Mouse (Mus musculus) forebrain, embryonic 15.5 days (tissue): ENCODE results near the gene Col17a1. TPM values are rescaled to one million over a fixed set of nuclear protein-coding genes. Genes with fewer than 3 reads are reported as not detected.

ENCODE experiments used
- ATAC-seq: fragments of 200-750 bp; cut with Nextera tagmentation; replicated peaks from 2 replicates; pipeline ENCODE4 v1.8.0; 2017; ENCODE audit warnings: mild to moderate bottlenecking, moderate TSS enrichment, moderate library complexity
- H3K27ac ChIP-seq: fragments of 300-500 bp; sonication (generic); replicated peaks from 2 replicates; pipeline ENCODE4 v1.5.1; 2015; ENCODE audit warnings: mild to moderate bottlenecking, inconsistent platforms
- H3K27me3 ChIP-seq: fragments of 300-500 bp; sonication (generic); 2 replicates; pipeline ENCODE4 v1.6.1; 2015; ENCODE audit warnings: inconsistent platforms
- H3K36me3 ChIP-seq: fragments of 300-500 bp; sonication (generic); 2 replicates; pipeline ENCODE4 v1.6.1; 2015; ENCODE audit warnings: mild to moderate bottlenecking, inconsistent platforms
- H3K4me1 ChIP-seq: fragments of 300-500 bp; sonication (generic); 2 replicates; pipeline ENCODE4 v1.6.1; 2015; ENCODE audit warnings: inconsistent platforms
- H3K4me2 ChIP-seq: fragments of 300-500 bp; sonication (generic); replicated peaks from 2 replicates; pipeline ENCODE4 v1.6.1; 2015; ENCODE audit warnings: mild to moderate bottlenecking, inconsistent platforms
- H3K4me3 ChIP-seq: fragments of 300-500 bp; sonication (generic); 2 replicates; pipeline ENCODE4 v1.5.1; 2015; ENCODE audit warnings: mild to moderate bottlenecking, inconsistent platforms
- H3K9ac ChIP-seq: fragments of 300-500 bp; sonication (generic); replicated peaks from 2 replicates; pipeline ENCODE4 v1.6.1; 2015; ENCODE audit warnings: mild to moderate bottlenecking, inconsistent platforms
- H3K9me3 ChIP-seq: fragments of 300-500 bp; sonication (generic); 2 replicates; pipeline ENCODE4 v1.6.1; 2016; ENCODE audit warnings: inconsistent platforms
- WGBS: fragments of 180-500 bp; shearing (Covaris S2); methylation state at CpG from one replicate; pipeline ENCODE4 v1.1.7; 2015; ENCODE audit warnings: mixed read lengths; 5-methylcytosine and 5-hydroxymethylcytosine counted together
- polyA plus RNA-seq: library from polyadenylated mRNA; unstranded; fragments of >200 nt; fragmentation: Nextera tagmentation; extraction: Ambion mirVana; gene quantifications from 2 replicates; pipeline ENCODE4 v1.2.1, GENCODE M21; 2015

The Col17a1 gene
- 0.18 and 0.55 TPM in 2 replicates for polyA plus RNA-seq

DNA sequence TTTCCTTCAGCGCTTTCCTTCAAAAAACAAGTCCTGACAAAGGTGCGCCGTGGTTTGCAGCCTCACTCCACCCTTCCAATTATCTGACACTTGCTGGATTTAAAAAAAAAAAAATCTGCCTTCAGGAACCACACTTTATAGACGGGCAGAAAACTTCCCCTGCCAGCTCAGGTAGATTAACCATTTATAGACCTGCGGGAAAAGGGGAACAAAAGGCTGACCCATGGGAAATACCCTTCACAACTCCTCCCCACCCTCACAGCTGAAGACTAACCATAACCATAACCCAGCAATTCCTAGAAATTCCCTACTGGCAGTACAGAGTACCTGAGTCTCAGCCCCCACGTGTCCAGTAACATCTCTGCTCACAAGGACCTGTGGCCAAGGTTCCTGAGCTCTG lies at the start of gene Col17a1:
Gene Col17a1 (minus strand): TSS at position 101 of the 400 bp plus-strand sequence.
- WGBS, result 78% methylated on average over 6 of the region's 6 CpGs
- H3K4me1 ChIP-seq, result 0 out of 2 replicates have a peak, but pooled peaks cover 3% of the 10 kb centered on the region
- H3K9me3 ChIP-seq, result no peaks in the 10 kb centered on the region
- no peak within 1 kb of the TSS for H3K9ac ChIP-seq
- no peak within 1 kb of the TSS for H3K4me3 ChIP-seq
- H3K27me3 ChIP-seq, result no peaks in the 10 kb centered on the region
- no peak within 1 kb of the TSS for H3K4me2 ChIP-seq
- H3K36me3 ChIP-seq, result no peaks in the 10 kb centered on the region
- ATAC-seq, result no peak
- no peak within 1 kb of the TSS for H3K27ac ChIP-seq

DNA sequence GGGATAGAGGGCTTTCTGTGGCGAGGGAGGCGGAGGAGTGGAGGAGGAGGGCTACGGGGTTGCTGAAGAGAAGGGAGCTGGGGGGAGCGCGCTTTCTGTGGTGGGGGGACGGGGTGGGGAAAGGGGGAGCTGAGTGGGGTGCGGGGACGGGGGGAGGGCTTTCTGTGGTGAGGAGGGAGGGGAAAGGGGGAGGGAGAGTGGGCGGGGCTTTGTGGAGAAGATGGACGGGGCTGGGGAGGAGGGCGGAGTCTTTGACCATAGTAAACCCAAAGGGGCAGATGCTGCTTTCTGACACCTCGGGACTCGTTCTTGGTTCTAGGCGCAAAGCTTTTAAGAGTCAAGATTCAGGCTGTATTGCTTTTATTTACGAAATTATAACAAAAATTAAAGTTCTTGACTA lies 40.0 kb upstream of the Col17a1 start:
- peak overlapping the region; percentile 86 for H3K4me3 ChIP-seq
- H3K27ac ChIP-seq, result peak overlapping the region; percentile 98
- peak overlapping the region; percentile 48 for H3K4me2 ChIP-seq
- H3K9me3 ChIP-seq, result no peaks in the 10 kb centered on the region
- peak overlapping the region; percentile 79 for H3K9ac ChIP-seq
- ATAC-seq, result 0 out of 2 replicates have a peak, but pooled peaks have one; percentile 11
- no peaks in the 10 kb centered on the region for H3K27me3 ChIP-seq
- H3K4me1 ChIP-seq, result peaks cover 17% of the 10 kb centered on the region
- H3K36me3 ChIP-seq, result peaks cover 38% of the 10 kb centered on the region
- WGBS, result under 1% methylated on average over 12 of the region's 15 CpGs

DNA sequence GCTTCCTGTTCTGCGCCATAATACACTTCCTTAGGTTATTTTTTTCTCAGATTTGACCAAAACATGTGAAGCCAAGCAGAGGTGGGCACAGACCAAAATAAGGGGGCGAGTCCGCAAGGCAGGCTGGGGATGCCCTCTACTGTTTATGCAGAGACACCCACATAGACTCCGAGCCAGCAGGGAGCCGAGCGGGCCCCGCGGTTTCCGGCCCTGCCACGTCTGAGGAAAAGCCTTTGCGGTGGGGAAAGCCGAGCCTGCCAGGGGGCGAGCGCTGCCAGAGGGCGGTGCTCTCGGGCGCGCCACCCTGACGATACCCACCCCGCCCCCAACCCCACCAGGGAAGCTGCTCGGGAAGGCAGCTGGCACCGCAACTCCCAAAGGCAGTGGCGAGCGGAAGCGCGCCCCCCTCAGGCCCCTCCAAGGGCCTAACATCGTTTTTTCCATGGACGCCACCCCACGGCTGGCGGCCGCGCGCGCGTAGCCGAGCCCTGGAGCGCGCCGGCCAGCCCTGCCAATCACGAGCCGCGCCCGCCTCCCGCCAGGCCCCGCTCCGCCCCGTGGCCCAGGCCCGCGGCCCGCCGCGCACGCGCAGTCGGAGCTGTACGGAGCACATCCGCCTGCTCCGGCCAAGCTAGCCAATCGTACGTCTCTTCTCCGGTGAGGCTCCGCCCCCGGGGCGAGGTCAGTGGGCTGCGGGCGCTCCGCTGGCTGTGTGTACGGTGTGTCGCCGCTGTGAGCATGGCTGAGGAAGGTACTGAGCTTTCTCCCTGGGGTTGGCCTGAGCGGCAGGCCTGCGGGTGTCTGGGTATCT lies 39.4 kb upstream of the Col17a1 start, which contains the start of gene Sfr1:
Gene Sfr1 (plus strand): TSS at position 612 of the 811 bp plus-strand sequence.
- no peaks in the 10 kb centered on the region for H3K9me3 ChIP-seq
- peak; percentile 97 for ATAC-seq
- under 1% methylated on average over 59 of the region's 72 CpGs for WGBS

DNA sequence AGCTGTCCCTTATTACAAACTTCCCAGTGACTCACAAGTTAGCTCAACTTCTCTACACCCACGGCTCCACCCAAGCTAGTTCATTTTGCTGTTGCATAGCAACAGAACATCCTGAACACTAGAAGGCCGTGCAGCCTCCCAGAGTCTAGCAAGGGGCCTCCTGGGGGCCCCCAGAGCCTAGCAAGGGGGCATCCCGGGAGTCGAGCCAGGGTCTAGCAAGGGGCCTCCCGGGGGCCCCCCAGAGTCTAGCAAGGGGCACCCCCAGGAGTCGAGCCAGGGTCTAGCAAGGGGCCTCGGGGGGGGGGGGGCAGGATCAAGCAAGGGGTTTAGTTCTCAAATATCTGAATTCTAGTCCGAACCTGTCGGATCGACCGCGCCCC lies 38.8 kb upstream of the Col17a1 start:
- peak overlapping the region; percentile 56 for H3K4me2 ChIP-seq
- peak overlapping the region; percentile 86 for H3K4me3 ChIP-seq
- no peaks in the 10 kb centered on the region for H3K27me3 ChIP-seq
- peak overlapping the region; percentile 79 for H3K9ac ChIP-seq
- ATAC-seq, result peak; percentile 58
- H3K9me3 ChIP-seq, result no peaks in the 10 kb centered on the region
- peak overlapping the region; percentile 98 for H3K27ac ChIP-seq
- H3K36me3 ChIP-seq, result peaks cover 28% of the 10 kb centered on the region
- 0% methylated on average over 12 of the region's 12 CpGs for WGBS
- peaks cover 23% of the 10 kb centered on the region for H3K4me1 ChIP-seq

More for the DNA sequence above, 39.4 kb upstream of the Col17a1 start, which contains the start of gene Sfr1:
- peak within 1 kb of the TSS; percentile 98 for H3K27ac ChIP-seq
- peaks cover 17% of the 10 kb centered on the region for H3K4me1 ChIP-seq
- peak within 1 kb of the TSS; percentile 79 for H3K9ac ChIP-seq
- no peaks in the 10 kb centered on the region for H3K27me3 ChIP-seq
- H3K36me3 ChIP-seq, result peaks cover 34% of the 10 kb centered on the region
- H3K4me3 ChIP-seq, result peak within 1 kb of the TSS; percentile 86
- H3K4me2 ChIP-seq, result peak within 1 kb of the TSS; percentile 56

DNA sequence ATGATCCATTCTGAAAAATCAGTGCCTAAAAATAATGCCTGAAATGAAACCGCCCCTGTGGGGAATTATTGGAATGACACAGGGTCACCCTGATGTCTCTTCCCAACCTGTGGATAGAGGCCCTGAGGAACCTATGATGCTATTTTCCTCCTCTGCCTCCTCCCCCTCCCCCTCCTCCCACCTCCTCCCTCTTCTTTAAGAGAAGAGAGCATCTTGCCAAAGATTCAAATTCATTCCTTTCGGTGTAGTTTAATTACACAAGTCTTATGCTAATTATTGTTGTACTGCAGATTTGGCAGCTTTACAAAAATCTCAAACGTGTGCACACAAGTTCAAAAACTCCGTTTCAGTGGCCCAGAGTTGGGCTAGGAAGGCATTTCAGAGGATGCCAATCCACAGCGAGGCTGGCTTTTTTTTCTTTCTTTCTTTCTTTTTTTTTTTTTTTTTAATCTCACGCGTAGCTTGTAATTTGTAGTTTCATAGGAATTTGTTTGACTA lies 33.8 kb upstream of the Col17a1 start:
- 18% methylated on average over 7 of the region's 7 CpGs for WGBS
- H3K9ac ChIP-seq, result no peak overlapping the region
- no peak for ATAC-seq
- no peak overlapping the region for H3K4me3 ChIP-seq
- H3K27ac ChIP-seq, result peak overlapping the region; percentile 51; the same call in 1 of the 2 replicates
- no peaks in the 10 kb centered on the region for H3K9me3 ChIP-seq
- peaks cover 18% of the 10 kb centered on the region for H3K4me1 ChIP-seq
- no peaks in the 10 kb centered on the region for H3K36me3 ChIP-seq
- H3K27me3 ChIP-seq, result no peaks in the 10 kb centered on the region
- no peak overlapping the region for H3K4me2 ChIP-seq

DNA sequence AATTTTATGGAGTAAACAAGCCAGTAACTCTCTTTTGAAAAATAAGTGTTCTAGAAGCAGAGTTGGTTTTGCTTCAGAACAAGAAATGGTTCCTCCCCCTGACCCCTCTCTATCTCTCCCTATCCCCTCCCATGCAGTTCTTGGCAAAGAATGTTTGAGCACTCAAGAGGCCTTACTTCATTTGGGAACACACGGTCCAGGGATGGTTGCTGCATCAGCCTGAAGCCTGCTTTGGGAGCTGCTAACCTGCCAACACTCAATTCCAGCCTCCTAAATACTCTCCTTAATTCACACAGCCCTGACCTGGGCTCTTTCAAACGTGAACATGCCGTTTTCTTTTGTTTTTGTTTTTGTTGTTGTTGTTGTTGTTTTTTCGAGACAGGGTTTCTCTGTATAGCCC lies 33.0 kb upstream of the Col17a1 start:
- Histone ChIP-seq H3K27me3 (no peaks in the 10 kb centered on the region), H3K36me3 (no peaks in the 10 kb centered on the region), H3K9me3 (no peaks in the 10 kb centered on the region), H3K9ac (no peak overlapping the region), H3K4me2 (no peak overlapping the region), H3K27ac (no peak overlapping the region), H3K4me3 (no peak overlapping the region), H3K4me1 (peaks cover 10% of the 10 kb centered on the region)
- WGBS, result 69% methylated on average over 4 of the region's 4 CpGs
- ATAC-seq, result no peak

DNA sequence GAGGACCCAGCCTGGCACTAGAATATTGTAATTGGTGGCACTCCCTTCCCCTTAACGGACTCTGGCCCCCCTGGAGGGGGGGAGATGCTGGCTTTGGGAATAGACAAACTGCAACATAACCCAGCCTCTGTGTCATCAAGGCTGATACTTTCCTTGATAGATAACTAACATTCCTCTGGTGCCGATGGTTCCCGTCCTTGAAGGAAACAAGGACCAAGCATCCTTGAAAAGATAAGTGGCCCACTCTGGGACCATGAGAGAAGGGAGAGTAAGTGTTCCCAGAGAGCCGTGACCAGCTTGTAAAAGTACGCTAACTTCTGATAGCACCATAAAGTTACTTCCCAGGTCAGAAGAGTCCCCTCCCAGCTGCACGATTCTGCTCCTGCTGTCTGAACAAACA lies 30.6 kb upstream of the Col17a1 start:
- Histone ChIP-seq H3K9me3 (no peaks in the 10 kb centered on the region), H3K4me2 (no peak overlapping the region)
- WGBS, result 78% methylated on average over 6 of the region's 6 CpGs

DNA sequence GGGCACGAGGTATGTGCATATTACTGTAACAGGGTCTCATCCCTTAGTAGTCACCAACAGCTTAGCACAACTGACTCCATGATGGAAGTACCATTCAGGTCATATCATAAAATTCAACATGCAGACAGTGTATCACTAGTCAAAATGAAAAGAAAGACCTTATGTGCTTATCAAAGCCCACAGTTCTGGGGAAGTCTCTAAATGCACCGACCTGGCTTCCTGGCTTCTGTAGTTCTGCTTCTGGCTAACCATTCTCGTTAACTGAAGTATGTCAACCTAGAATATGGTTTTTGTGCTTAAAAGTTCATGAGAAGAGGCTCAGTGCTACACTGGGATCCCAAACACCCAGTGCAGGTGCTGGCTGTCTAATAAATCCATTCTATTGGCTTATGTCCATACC lies 27.3 kb upstream of the Col17a1 start:
- WGBS, result 88% methylated on average over 3 of the region's 3 CpGs
- H3K4me3 ChIP-seq, result no peak overlapping the region

More for the DNA sequence above, 30.6 kb upstream of the Col17a1 start:
- Histone ChIP-seq H3K36me3 (no peaks in the 10 kb centered on the region), H3K4me1 (peaks cover 9% of the 10 kb centered on the region), H3K9ac (no peak overlapping the region), H3K27ac (no peak overlapping the region), H3K27me3 (no peaks in the 10 kb centered on the region), H3K4me3 (no peak overlapping the region)
- no peak for ATAC-seq

DNA sequence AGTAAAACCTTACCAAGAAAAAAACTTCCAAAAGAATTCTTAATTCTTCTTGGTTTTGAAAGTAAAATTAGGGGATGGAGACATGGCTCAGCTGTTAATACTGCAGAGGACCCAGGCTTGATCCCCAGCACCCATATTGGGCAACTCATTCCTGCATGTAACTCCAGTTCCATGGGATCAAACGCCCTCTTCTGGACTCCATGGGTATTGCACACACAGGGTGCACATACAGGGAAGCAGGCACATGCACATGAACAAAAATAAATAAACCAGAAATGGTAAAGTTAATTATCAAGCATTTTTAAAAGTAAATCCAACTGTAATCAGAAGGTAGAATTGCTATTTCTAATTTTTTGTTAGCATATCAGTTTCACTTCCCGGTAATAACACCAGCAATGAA lies 24.2 kb upstream of the Col17a1 start:
- H3K4me1 ChIP-seq, result no peaks in the 10 kb centered on the region
- H3K27ac ChIP-seq, result no peak overlapping the region
- WGBS, result 67% methylated on average over 2 of the region's 2 CpGs
- no peak overlapping the region for H3K4me2 ChIP-seq
- no peak overlapping the region for H3K4me3 ChIP-seq
- H3K27me3 ChIP-seq, result no peaks in the 10 kb centered on the region
- H3K36me3 ChIP-seq, result no peaks in the 10 kb centered on the region
- no peaks in the 10 kb centered on the region for H3K9me3 ChIP-seq
- no peak overlapping the region for H3K9ac ChIP-seq
- ATAC-seq, result no peak

More for the DNA sequence above, 27.3 kb upstream of the Col17a1 start:
- Histone ChIP-seq H3K27me3 (no peaks in the 10 kb centered on the region), H3K9me3 (no peaks in the 10 kb centered on the region), H3K4me2 (no peak overlapping the region), H3K27ac (no peak overlapping the region), H3K4me1 (no peaks in the 10 kb centered on the region), H3K9ac (no peak overlapping the region), H3K36me3 (no peaks in the 10 kb centered on the region)
- no peak for ATAC-seq

DNA sequence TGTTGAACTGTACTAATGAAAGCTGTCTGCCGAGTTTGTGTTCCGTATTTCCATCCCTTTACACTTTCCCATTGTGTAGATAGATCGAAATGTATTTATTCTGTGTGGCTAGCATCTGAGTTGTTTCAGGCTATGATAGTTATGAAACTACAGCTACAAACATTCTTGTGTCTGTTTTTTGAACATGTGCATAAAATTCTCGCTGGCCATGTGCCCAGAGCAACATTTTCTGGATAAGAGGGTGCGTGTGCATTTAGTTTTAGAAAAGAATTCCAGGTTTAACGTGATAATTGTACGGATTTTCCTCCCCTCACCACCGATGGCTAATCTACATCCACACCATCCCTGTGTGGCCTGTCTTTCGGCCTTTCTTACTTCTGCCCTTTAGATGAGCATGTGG lies 21.6 kb upstream of the Col17a1 start:
- Histone ChIP-seq H3K4me3 (no peak overlapping the region), H3K4me1 (no peaks in the 10 kb centered on the region), H3K27ac (no peak overlapping the region), H3K9me3 (no peaks in the 10 kb centered on the region), H3K36me3 (no peaks in the 10 kb centered on the region), H3K27me3 (no peaks in the 10 kb centered on the region), H3K4me2 (no peak overlapping the region), H3K9ac (no peak overlapping the region)
- 70% methylated on average over 9 of the region's 9 CpGs for WGBS
- no peak for ATAC-seq

DNA sequence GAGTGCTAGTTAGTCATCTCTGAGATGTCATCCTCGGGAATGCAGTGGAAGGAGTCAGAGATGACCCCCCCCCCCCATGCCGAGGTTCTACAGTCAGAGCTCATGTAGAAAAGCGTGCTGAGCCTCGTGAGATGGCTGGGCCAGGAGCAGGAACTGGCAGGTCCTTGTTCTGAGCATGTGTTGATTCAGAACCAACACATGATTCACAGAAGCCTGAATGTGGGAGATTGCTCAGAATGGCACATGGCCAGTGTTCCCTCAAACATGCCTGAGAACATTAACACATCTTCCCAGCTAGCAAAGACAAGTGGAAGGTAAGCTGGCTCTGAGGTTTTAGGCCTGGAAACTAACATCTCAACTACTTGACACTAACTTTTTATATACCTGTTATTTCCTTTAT lies 18.5 kb upstream of the Col17a1 start:
- Histone ChIP-seq H3K27ac (no peak overlapping the region), H3K4me2 (no peak overlapping the region), H3K36me3 (no peaks in the 10 kb centered on the region), H3K4me3 (no peak overlapping the region), H3K27me3 (no peaks in the 10 kb centered on the region), H3K4me1 (no peaks in the 10 kb centered on the region), H3K9ac (no peak overlapping the region), H3K9me3 (no peaks in the 10 kb centered on the region)
- ATAC-seq, result no peak
- 84% methylated on average over 4 of the region's 4 CpGs for WGBS

DNA sequence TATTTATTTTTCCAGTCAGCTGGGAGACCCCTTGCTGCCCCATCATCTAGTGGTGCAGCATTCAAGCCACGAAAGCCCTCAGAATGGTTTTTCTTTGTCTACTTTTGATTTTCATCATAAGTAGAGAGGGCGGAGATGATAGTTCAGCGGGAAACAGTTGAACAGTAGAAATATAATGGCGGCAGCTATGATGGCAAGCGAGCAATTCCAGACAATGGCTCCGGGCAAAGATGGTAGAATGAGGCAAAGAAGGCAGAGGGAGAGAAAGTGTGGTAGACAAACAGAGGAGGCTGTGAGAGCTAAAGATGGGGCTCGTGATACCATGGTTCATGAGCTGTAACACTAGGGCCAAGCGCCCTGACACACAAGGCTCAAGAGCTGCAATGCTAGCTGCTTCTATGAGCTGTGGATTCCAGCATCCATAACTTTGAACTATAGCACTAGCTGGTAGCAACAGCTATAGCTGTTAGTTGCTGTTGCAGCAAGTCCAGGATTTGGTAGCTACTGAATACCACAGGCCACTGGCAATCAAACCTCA lies 13.9 kb upstream of the Col17a1 start:
- Histone ChIP-seq H3K9ac (no peak overlapping the region), H3K4me3 (no peak overlapping the region), H3K4me2 (no peak overlapping the region), H3K27ac (no peak overlapping the region), H3K4me1 (no peaks in the 10 kb centered on the region), H3K36me3 (no peaks in the 10 kb centered on the region), H3K9me3 (no peaks in the 10 kb centered on the region; the same call in 1 of the 2 replicates), H3K27me3 (no peaks in the 10 kb centered on the region)
- WGBS, result 88% methylated on average over 8 of the region's 8 CpGs
- ATAC-seq, result no peak
